Mouse (Mus musculus): ENCODE measurements around the gene Utf1. TPM values are rescaled to one million over a fixed set of nuclear protein-coding genes. Genes with fewer than 3 reads are reported as not detected.
A peak's percentile ranks its signal among the peaks of the same experiment; 100 is the strongest.

The Utf1 gene
- polyA plus RNA-seq, 1 experiment: not detected

DNA sequence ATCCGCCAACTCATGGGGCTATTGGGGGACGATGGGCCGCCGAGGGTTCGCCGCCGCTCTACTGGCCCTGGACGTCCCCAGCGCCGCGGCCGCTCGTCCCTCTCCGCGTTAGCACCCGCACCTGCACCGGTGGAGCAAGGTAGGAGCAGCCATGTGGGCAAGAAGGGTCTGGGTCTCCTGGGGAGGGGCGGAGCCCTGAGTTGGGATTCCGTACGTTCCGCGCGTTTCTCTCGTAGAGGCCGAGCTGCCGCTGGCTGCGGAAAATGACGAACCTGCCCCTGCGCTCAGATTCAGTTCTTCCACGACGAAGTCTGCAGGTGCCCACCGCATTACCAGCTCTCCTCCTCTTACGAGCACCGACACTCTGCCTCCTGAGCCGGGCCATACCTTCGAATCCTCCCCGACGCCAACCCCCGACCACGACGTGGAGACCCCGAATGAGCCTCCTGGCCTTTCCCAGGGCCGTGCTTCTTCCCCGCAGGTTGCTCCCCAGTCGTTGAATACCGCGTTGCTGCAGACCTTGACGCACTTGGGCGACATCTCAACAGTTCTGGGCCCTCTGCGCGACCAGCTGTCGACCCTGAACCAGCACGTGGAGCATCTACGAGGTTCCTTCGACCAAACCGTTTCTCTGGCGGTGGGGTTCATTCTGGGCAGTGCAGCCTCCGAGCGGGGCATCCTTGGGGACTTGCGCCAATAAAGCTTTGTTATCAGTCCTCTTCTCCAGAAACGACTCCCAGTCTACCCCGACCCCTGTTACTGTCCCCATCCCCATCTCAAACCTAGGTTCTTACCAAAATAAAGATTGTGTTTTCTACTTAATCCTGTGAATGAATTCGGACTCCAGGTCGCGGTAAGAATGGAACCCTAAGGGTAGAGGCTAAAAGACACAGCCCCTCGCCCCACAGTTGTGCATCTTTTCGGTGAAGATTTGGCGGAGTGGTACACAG lies 977 bp downstream of the Utf1 start:
- DNase-seq (ENCODE audit: low read depth): no peak
- TF ChIP-seq POLR2A (IDR thresholded peaks at IDR 0.05; ENCODE audit: borderline replicate concordance, extremely low read depth, insufficient read depth, insufficient read length, poor library complexity, severe bottlenecking) (no peak), CTCF (IDR thresholded peaks at IDR 0.05; ENCODE audit: borderline replicate concordance, extremely low read depth, insufficient read depth, insufficient read length) (no peak)

DNA sequence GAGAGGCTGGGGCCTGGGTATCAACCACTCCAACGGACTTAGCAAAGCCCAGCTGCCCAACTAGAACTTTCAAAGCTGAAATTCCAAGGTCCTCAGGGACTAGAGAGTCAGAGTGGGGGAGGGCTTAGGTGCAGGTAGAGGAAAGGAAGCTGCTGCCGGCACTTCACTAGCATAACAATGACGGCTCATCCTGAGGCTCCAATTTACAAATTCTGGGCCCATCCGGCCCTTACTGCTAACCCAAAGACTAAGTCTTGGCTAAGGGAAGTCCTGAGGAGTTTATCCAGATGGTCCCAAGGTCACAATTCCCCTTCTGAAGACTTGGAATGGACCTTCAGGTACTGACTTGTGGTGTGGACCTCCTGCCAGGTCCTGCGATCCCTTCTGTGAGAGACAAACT lies 1.9 kb downstream of the Utf1 start:
- DNase-seq (ENCODE audit: low read depth): no peak
- TF ChIP-seq CTCF (IDR thresholded peaks at IDR 0.05; ENCODE audit: borderline replicate concordance, extremely low read depth, insufficient read depth, insufficient read length) (no peak), POLR2A (IDR thresholded peaks at IDR 0.05; ENCODE audit: borderline replicate concordance, extremely low read depth, insufficient read depth, insufficient read length, poor library complexity, severe bottlenecking) (no peak)

DNA sequence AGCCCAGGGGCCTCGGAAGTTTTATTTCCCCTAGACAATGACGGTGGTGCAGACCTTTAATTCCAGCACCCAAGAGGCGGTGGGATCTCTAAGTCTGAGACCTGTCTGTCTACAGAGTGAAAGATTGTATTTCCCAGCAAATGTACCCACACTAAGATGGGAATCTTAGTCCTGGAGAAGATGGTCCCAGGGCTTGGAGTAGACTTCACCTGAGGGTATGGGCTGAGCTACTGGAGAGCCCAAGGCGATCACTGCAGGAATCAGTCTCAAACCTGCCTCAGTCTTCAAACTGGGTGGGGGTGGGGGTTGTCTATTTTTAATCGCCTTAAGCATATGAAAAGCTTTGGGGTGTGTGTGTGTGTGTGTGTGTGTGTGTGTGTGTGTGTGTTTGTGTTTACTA lies 2.4 kb downstream of the Utf1 start:
- no peak for DNase-seq (ENCODE audit: low read depth)
- TF ChIP-seq POLR2A (IDR thresholded peaks at IDR 0.05; ENCODE audit: borderline replicate concordance, extremely low read depth, insufficient read depth, insufficient read length, poor library complexity, severe bottlenecking): no peak
- TF ChIP-seq CTCF (IDR thresholded peaks at IDR 0.05; ENCODE audit: borderline replicate concordance, extremely low read depth, insufficient read depth, insufficient read length): no peak

DNA sequence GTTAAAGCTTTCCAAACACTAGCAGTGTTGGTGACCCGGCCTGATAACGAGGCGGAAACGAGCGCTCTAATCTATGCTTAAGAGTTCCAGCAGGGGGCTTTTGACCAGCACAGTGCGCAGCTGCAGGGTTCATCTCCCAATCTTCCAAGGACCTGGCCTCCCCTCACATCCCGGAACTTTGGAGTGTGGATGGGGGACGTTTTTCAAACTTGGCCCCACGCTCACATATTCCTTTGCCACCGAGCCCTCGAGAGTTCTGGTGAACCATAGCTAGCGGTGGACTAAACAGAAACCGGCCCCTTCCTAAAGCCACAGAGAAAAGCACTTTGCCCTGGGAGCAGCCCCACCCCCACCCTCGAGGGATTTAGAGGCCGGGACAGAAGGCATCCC lies 6.3 kb downstream of the Utf1 start:
- TF ChIP-seq CTCF (IDR thresholded peaks at IDR 0.05; ENCODE audit: borderline replicate concordance, extremely low read depth, insufficient read depth, insufficient read length) (peak; percentile 57), POLR2A (IDR thresholded peaks at IDR 0.05; ENCODE audit: borderline replicate concordance, extremely low read depth, insufficient read depth, insufficient read length, poor library complexity, severe bottlenecking) (no peak)
- peak; percentile 50 for DNase-seq (ENCODE audit: low read depth)

DNA sequence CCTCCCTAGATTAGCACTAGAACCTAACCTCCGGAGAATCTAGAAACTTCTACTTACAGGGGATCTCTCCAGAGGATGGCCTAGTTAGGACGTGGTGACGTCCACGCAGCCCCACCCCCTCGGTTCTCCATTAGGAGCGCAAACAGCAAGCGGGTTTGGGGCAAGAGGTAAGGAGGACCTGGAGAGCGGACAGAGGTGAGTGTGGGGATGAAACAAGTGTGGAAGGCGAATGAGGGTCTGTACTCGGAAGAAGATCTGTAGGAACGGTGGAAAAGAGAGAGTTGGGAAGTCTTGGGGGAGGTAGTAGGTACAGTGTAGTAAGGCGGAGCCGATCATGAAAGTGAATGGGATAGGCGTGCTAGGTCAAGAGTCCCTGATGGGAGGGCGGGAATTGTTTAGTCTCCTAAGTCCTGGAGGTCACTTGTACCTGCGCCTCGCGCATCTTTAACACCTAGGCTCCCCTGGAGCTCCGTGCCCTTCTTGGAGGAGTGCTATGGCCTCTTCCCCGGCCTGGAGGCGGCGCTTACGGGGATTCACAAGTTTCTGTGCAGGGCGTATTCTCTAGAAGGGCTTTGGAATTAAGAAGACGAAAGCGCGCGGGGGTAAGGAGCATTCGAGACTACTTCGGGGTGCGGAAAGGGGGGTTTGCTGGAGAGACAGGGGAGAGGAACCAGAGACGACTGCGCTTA lies 6.8 kb downstream of the Utf1 start:
- TF ChIP-seq POLR2A (IDR thresholded peaks at IDR 0.05; ENCODE audit: borderline replicate concordance, extremely low read depth, insufficient read depth, insufficient read length, poor library complexity, severe bottlenecking) (no peak), CTCF (IDR thresholded peaks at IDR 0.05; ENCODE audit: borderline replicate concordance, extremely low read depth, insufficient read depth, insufficient read length) (no peak)
- peak; percentile 45 for DNase-seq (ENCODE audit: low read depth)

DNA sequence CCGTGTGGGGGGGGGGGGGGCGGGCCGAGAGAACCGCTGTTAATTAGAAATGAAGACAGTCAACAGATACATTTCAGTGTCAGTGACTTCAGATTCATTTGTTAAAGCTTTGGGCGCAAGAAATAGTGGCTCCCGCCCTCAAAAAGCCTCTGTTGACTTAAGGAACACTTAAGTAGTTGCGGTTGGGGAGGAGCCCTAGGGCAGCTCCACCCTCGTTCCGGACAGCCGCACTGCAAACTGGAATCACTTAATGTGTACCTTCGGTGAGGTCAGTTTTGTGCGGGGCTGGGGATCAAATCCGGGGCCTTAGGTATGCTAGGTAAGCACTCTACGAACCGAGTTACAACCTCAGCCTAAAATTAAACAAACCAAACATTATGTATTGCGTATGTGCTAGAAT lies 7.5 kb downstream of the Utf1 start:
- DNase-seq (ENCODE audit: low read depth): no peak

DNA sequence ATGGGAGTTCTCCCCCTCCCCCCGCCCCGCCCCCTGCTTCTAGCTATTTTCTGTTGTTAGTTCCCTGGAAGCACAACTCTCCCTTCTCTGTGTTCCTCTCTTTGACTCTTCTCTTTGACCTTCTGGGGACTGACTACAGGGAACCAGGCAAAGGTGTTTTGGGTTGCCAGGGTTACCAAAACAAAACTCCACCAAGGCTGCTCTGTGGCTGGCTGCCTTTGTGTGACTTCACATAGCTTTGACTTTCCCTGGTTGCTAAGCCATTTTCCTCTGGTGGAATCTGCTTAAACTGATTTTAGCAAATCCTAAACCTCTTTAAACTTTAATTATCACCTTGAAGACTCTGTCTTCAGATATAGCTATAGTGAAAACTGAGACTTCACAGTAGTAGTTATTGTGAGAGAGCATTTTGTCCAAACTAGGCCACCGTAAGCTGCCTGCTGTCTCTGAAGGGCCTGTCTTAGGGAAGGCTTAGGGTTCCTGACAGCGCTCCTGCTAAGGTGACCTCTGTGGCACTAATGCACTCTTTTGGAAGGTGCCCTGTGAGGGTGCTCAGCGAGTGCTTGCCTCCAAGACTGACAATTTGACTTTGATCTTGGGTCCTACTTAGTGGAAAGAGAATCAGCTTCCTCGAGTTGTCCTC lies 8.5 kb downstream of the Utf1 start:
- no peak for DNase-seq (ENCODE audit: low read depth)
- no peak for TF ChIP-seq CTCF (IDR thresholded peaks at IDR 0.05; ENCODE audit: borderline replicate concordance, extremely low read depth, insufficient read depth, insufficient read length)
- no peak for TF ChIP-seq POLR2A (IDR thresholded peaks at IDR 0.05; ENCODE audit: borderline replicate concordance, extremely low read depth, insufficient read depth, insufficient read length, poor library complexity, severe bottlenecking)

More for the DNA sequence above, 7.5 kb downstream of the Utf1 start:
- TF ChIP-seq CTCF (IDR thresholded peaks at IDR 0.05; ENCODE audit: borderline replicate concordance, extremely low read depth, insufficient read depth, insufficient read length) (no peak), POLR2A (IDR thresholded peaks at IDR 0.05; ENCODE audit: borderline replicate concordance, extremely low read depth, insufficient read depth, insufficient read length, poor library complexity, severe bottlenecking) (no peak)

DNA sequence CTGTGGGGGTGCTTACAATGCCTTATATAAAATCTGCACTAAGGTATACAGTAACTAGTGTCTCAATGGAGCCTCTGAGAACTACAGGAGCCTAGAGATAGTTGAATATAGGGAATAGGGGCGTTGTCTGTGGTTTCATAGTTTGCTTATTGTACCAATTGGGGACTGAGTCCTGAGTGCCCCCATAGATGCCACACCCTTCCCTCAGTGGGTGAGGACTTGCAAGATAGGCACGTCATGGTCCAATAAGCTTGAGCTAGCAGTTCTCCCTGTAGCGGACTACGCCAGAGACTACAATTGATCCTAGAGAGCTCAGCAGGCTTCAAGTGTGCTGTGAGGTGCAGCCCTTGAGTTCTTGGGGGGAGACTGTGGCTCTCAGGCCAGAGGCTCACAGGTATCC lies 11.9 kb downstream of the Utf1 start:
- TF ChIP-seq POLR2A (IDR thresholded peaks at IDR 0.05; ENCODE audit: borderline replicate concordance, extremely low read depth, insufficient read depth, insufficient read length, poor library complexity, severe bottlenecking) (no peak), CTCF (IDR thresholded peaks at IDR 0.05; ENCODE audit: borderline replicate concordance, extremely low read depth, insufficient read depth, insufficient read length) (no peak)
- no peak for DNase-seq (ENCODE audit: low read depth)

DNA sequence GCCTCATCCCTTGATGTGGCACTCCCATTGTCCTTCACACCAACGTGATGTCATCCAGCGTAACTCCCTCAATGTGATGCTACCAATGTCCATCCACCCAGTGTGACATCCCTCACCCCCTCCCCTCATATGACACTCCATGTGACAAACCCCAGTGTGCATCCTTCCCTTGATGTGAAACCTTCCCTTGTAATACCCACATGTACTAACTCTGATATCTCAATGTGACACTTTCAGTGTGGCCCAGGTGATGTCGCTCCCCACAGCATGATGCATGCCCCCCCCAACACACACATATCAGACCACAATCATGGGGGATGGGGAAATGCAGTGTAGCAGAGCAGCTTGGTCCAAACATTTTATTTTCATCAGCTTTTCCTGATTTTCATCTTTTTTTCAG lies 13.1 kb downstream of the Utf1 start:
- TF ChIP-seq CTCF (IDR thresholded peaks at IDR 0.05; ENCODE audit: borderline replicate concordance, extremely low read depth, insufficient read depth, insufficient read length) (no peak), POLR2A (IDR thresholded peaks at IDR 0.05; ENCODE audit: borderline replicate concordance, extremely low read depth, insufficient read depth, insufficient read length, poor library complexity, severe bottlenecking) (no peak)
- no peak for DNase-seq (ENCODE audit: low read depth)

DNA sequence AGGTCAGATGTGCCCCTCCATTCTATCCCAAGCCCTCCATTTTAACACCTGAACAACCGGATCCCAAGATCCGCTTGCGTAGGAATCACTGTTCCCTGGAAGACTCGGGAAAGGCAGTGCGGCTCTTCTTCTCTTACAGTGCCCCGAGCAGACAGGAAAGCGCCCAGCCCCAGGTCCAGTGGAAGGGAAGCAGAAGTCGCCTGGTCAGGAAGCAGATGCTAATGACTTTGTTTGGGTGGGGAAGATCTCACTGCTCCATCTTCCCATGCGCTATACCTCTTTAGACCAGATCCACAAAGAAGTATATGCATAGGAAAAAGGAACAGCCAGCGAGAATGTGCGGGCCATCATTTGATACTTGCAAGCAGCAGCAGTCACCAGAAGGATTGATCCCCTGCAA lies 13.8 kb downstream of the Utf1 start:
- TF ChIP-seq POLR2A (IDR thresholded peaks at IDR 0.05; ENCODE audit: borderline replicate concordance, extremely low read depth, insufficient read depth, insufficient read length, poor library complexity, severe bottlenecking) (no peak), CTCF (IDR thresholded peaks at IDR 0.05; ENCODE audit: borderline replicate concordance, extremely low read depth, insufficient read depth, insufficient read length) (no peak)
- DNase-seq (ENCODE audit: low read depth): no peak

DNA sequence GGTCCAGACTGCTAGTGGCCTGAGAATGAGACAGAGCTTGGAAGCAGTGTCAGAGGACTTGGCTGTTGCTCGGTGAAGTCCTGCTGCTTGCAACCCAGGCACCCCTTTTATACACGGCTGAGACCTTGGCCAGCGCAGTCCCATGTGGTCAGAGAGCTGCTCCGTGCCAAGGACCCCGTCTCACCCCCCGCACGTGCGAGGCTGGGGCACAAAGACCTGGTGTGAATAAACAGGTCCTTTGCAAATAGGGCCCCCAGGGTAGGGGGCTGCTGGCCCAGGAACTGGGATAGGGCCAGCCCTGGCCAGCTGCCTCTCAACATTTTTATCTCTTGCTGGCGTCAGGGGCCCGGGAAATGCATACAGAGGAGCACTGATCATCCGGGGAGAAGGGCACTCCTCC lies 14.4 kb downstream of the Utf1 start:
- TF ChIP-seq POLR2A (IDR thresholded peaks at IDR 0.05; ENCODE audit: borderline replicate concordance, extremely low read depth, insufficient read depth, insufficient read length, poor library complexity, severe bottlenecking) (no peak), CTCF (IDR thresholded peaks at IDR 0.05; ENCODE audit: borderline replicate concordance, extremely low read depth, insufficient read depth, insufficient read length) (no peak)
- peak; percentile 45 for DNase-seq (ENCODE audit: low read depth)
